Mouse (Mus musculus) forebrain, postnatal 0 days (tissue): ENCODE measurements around the gene Wbp11. TPM values are rescaled to one million over a fixed set of nuclear protein-coding genes. Genes with fewer than 3 reads are reported as not detected.
A peak's percentile ranks its signal among the peaks of the same experiment; 100 is the strongest.

Experiments
- ATAC-seq: fragments of 200-750 bp; cut with Nextera tagmentation; 2 replicates; pipeline ENCODE4 v1.8.0; 2017; ENCODE audit warnings: mild to moderate bottlenecking, moderate library complexity
- DNase-seq: peaks from one replicate; pipeline ENCODE4 v3.0.0-alpha.2; 2015
- H3K27ac ChIP-seq: fragments of 300-500 bp; sonication (generic); 2 replicates; pipeline ENCODE4 v1.5.1; 2014; ENCODE audit warnings: low read depth, mild to moderate bottlenecking, antibody characterized with exemption, low read length, moderate library complexity, mixed read lengths
- H3K27me3 ChIP-seq: fragments of 300-500 bp; sonication (generic); 2 replicates; pipeline ENCODE4 v1.6.1; 2014; ENCODE audit warnings: mild to moderate bottlenecking, low read length, mixed read lengths; ENCODE audit not compliant: insufficient read depth
- H3K36me3 ChIP-seq: fragments of 300-500 bp; sonication (generic); 2 replicates; pipeline ENCODE4 v1.6.1; 2014; ENCODE audit warnings: mild to moderate bottlenecking, moderate library complexity; ENCODE audit not compliant: insufficient read depth
- H3K4me1 ChIP-seq: fragments of 300-500 bp; sonication (generic); 2 replicates; pipeline ENCODE4 v1.6.1; 2014; ENCODE audit warnings: antibody characterized with exemption; ENCODE audit not compliant: insufficient read depth
- H3K4me2 ChIP-seq: fragments of 300-500 bp; sonication (generic); 2 replicates; pipeline ENCODE4 v1.6.1; 2014; ENCODE audit warnings: low read depth, mild to moderate bottlenecking, moderate library complexity
- H3K4me3 ChIP-seq: fragments of 300-500 bp; sonication (generic); 2 replicates; pipeline ENCODE4 v1.5.1; 2014; ENCODE audit warnings: low read depth, low read length, mixed read lengths
- H3K9ac ChIP-seq: fragments of 300-500 bp; sonication (generic); 2 replicates; pipeline ENCODE4 v1.6.1; 2014; ENCODE audit warnings: mild to moderate bottlenecking
- H3K9me3 ChIP-seq: fragments of 300-500 bp; sonication (generic); 2 replicates; pipeline ENCODE4 v1.6.1; 2016; ENCODE audit warnings: low read length
- CTCF ChIP-seq: sonication (generic); IDR thresholded peaks from 2 replicates; pipeline ENCODE4 v1.5.1; 2016; ENCODE audit warnings: antibody characterized with exemption, control low read depth, low read depth
- WGBS: fragments of 180-500 bp; shearing (Covaris S2); extraction: QIAGEN DNeasy Blood & Tissue Kit; methylation state at CpG from one replicate; pipeline ENCODE4 v1.1.7; 2014; 5-methylcytosine and 5-hydroxymethylcytosine counted together
- polyA plus RNA-seq: library from polyadenylated mRNA; unstranded; fragments of >200 nt; fragmentation: Nextera tagmentation; extraction: Ambion mirVana; gene quantifications from 2 replicates; pipeline ENCODE4 v1.2.1, GENCODE M21; 2015
- total RNA-seq: library from RNA; depleted of rRNA; stranded (reverse); fragments of >200 nt; gene quantifications from 2 replicates; pipeline ENCODE4 v1.2.3, GENCODE M21; 2014

Wbp11 gene
- total and polyA plus RNA-seq, 2 experiments from 2014 or later: 45.8 to 87.4 TPM

DNA sequence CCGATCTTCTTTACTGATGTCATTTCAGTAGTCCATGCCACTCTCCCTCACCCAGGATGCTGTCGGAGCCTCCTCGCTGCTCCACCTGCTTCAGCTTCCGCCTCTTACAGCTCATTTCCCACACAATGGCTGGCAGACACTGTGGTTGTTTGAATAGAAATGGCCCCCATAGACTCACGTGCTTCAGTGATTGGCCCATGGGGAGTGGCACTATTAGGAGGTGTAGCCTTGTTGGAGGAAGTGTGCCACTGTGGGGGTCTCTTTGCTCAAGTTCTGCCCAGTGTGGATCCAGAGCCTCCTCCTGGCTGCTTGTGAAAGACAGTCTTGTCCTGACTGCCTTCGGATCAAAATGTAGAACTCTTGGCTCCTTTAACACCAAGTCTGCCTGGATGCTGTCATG is 32.2 kb downstream of the Wbp11 start:
- no peak overlapping the region for H3K4me3 ChIP-seq
- ATAC-seq: no peak
- 50% methylated on average over 6 of the region's 6 CpGs for WGBS
- no peaks in the 10 kb centered on the region for H3K36me3 ChIP-seq
- H3K27me3 ChIP-seq: peaks cover 6% of the 10 kb centered on the region; the same call in 1 of the 2 replicates
- 0 out of 2 replicates have a peak, but pooled peaks cover 4% of the 10 kb centered on the region for H3K4me1 ChIP-seq
- TF ChIP-seq CTCF: no peak
- H3K9ac ChIP-seq: no peak overlapping the region
- H3K9me3 ChIP-seq: no peaks in the 10 kb centered on the region
- no peak overlapping the region for H3K27ac ChIP-seq
- H3K4me2 ChIP-seq: no peak overlapping the region
- no peak for DNase-seq

DNA sequence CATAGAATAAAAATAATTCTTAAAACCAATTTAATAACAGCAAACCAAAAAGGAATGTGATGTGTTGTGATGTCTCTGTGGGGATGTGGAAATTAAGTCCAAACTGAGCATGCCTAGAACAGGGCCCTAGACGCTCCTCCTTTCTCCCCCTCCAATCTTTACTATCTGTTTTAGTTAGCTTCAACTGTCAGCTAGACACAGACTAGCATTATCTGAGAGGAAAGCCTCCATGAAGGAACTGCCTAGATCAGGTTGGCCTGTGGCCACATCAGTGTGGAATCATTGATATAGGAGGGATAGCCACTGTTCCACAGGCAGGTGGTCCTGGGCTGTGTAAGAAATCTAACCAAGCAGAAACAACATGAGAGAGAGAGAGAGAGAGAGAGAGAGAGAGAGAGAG is 32.9 kb downstream of the Wbp11 start:
- DNase-seq (no peak), ATAC-seq (no peak)
- 69% methylated on average over 1 of the region's 1 CpGs for WGBS
- Histone ChIP-seq H3K9ac (no peak overlapping the region), H3K27me3 (peaks cover 6% of the 10 kb centered on the region; the same call in 1 of the 2 replicates), H3K4me1 (0 out of 2 replicates have a peak, but pooled peaks cover 4% of the 10 kb centered on the region), H3K9me3 (no peaks in the 10 kb centered on the region), H3K36me3 (no peaks in the 10 kb centered on the region), H3K27ac (no peak overlapping the region), H3K4me3 (no peak overlapping the region), H3K4me2 (no peak overlapping the region)
- TF ChIP-seq CTCF: no peak

DNA sequence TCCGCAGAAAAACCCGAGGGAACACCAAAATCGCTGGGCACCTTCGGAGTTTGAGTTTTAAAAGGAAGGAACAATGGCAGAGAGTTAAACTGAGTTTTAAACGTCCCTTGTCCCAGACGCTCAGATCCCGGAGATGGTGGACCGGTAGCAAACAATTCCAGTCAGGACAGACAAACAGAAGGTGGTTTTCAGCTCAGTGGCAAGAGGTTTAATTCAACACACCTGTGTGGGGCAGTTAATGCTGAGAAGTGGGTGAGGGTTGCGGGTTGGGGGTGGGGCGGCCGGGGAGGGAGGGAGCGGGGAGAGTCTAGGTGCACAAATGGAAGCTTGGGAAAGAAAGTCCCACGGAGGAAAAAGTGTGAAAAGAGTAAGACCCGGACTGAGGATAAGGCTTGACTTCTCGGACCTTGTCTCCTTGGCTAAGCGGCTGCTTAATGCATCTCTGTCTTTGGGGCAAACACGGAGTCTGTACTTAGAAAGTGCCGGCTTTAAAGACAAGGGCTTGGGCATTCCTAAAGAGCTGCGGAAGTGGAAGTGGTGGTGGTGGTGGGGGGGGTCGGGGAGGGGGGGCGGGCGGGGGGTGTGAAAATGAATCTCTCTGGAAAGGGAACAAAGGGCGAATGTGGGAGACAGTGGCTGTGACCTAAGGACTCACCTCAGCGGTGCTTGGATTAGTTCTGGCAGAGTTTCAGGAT is 34.1 kb downstream of the Wbp11 start:
- Histone ChIP-seq H3K9ac (0 out of 2 replicates have a peak overlapping the region, but pooled peaks have one; percentile 14), H3K36me3 (no peaks in the 10 kb centered on the region), H3K27me3 (peaks cover 6% of the 10 kb centered on the region; the same call in 1 of the 2 replicates), H3K27ac (no peak overlapping the region), H3K9me3 (no peaks in the 10 kb centered on the region), H3K4me2 (peak overlapping the region; percentile 57), H3K4me1 (0 out of 2 replicates have a peak, but pooled peaks cover 4% of the 10 kb centered on the region), H3K4me3 (peak overlapping the region; percentile 30)
- WGBS: 2% methylated on average over 24 of the region's 24 CpGs
- no peak for DNase-seq
- ATAC-seq: peak; percentile 12; the same call in 1 of the 2 replicates
- TF ChIP-seq CTCF: no peak

DNA sequence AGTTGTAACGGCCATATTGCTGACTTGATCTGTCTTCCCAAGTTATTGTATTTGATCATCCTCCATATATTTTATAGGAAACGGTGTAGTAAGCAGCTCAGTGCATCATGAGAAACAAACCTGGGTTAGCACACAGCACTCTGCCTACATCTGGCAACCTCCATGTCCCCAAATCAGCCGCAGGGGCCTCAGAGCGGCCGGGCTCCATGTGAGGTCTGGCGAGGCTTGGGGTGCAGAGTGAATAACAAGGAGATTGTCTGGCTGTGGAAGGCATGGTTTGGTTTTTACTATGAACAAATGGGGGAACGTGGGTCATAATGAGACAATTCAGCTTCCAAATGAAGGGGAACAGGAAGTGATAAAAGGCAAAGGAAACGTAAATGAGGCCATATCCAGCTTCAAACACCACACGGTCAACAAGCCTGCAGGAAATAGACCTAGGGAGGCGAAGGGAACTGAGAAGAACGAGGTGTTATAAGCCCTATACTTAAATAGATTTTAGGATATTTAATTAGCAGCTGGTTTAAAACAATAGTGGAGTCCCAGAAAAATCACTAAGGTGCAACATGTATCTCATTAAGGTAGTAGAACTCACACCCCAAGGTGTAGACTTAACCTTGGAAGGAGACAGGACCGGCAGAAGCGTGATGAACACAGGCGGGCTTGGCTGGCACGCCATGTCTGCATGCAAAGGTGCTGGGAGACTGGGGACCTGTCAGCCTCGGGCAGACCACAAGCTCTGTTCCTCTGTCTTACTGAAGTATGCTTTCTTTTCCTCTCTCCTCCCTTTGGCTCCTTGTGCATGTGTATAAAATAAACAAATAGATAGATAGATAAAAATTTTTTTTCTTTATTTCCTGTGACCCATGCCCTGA is 34.9 kb downstream of the Wbp11 start:
- DNase-seq: no peak
- peak overlapping the region; percentile 30; the same call in 1 of the 2 replicates for H3K4me3 ChIP-seq
- H3K4me1 ChIP-seq: 0 out of 2 replicates have a peak, but pooled peaks cover 4% of the 10 kb centered on the region
- H3K4me2 ChIP-seq: peak overlapping the region; percentile 57
- no peak for TF ChIP-seq CTCF
- H3K36me3 ChIP-seq: no peaks in the 10 kb centered on the region
- no peak for ATAC-seq
- H3K9ac ChIP-seq: no peak overlapping the region
- H3K27ac ChIP-seq: no peak overlapping the region
- WGBS: 26% methylated on average over 16 of the region's 16 CpGs
- peaks cover 6% of the 10 kb centered on the region; the same call in 1 of the 2 replicates for H3K27me3 ChIP-seq
- H3K9me3 ChIP-seq: no peaks in the 10 kb centered on the region

- Histone ChIP-seq H3K9ac (no peak overlapping the region), H3K4me2 (no peak overlapping the region), H3K27ac (no peak overlapping the region), H3K27me3 (peaks cover 6% of the 10 kb centered on the region; the same call in 1 of the 2 replicates), H3K4me1 (0 out of 2 replicates have a peak, but pooled peaks cover 4% of the 10 kb centered on the region), H3K36me3 (no peaks in the 10 kb centered on the region), H3K9me3 (no peaks in the 10 kb centered on the region), H3K4me3 (no peak overlapping the region)
- WGBS: 73% methylated on average over 5 of the region's 5 CpGs
- DNase-seq (no peak), ATAC-seq (no peak)
- no peak for TF ChIP-seq CTCF
Observed at GRCm38 (mm10) chr6:136789391-136789971, 38.6 kb downstream of the Wbp11 start.

GRCm38 (mm10) chr6:136782761-136783160 is 45.3 kb downstream of the Wbp11 start:
- Histone ChIP-seq H3K4me3 (no peak overlapping the region), H3K9ac (no peak overlapping the region), H3K4me2 (no peak overlapping the region), H3K36me3 (no peaks in the 10 kb centered on the region), H3K9me3 (no peaks in the 10 kb centered on the region), H3K4me1 (no peaks in the 10 kb centered on the region), H3K27me3 (no peaks in the 10 kb centered on the region), H3K27ac (no peak overlapping the region)
- no peak for TF ChIP-seq CTCF
- WGBS: 77% methylated on average over 9 of the region's 9 CpGs
- DNase-seq (no peak), ATAC-seq (no peak)
